Mouse (Mus musculus) mesoderm, embryonic 11.5 days (tissue): ENCODE results near the gene 1700067K01Rik.

ENCODE experiments used
- DNase-seq: peaks from one replicate; pipeline ENCODE4 v3.0.0-alpha.2; 2012; ENCODE audit warnings: low read depth, low spot score

1700067K01Rik gene

GRCm38 (mm10) chr8:84046505-84046904 is 45.2 kb downstream of the 1700067K01Rik start:
- DNase-seq: no peak

GRCm38 (mm10) chr8:84048171-84048570 is 46.9 kb downstream of the 1700067K01Rik start:
- no peak for DNase-seq

GRCm38 (mm10) chr8:84052746-84053145 is 51.4 kb downstream of the 1700067K01Rik start:
- DNase-seq: no peak

- DNase-seq: no peak
These were observed 51.9 kb downstream of the 1700067K01Rik start for GRCm38 (mm10) chr8:84053229-84053628.
